In genomic region chr7:28870901-28871664, GRCm38 (mm10) we compare ENCODE assay signal across 31 mouse cellular contexts. TPM values are rescaled to one million over a fixed set of nuclear protein-coding genes. Genes with fewer than 3 reads are reported as not detected.
DNase-seq lines count a peak whose midpoint lies in the region; ATAC-seq lines count a peak whose summit lies in the region.
"Had no signal": no experiment of that assay in that cellular context is flagged by ENCODE, and none has a peak within 500 bp of the region (broad histone marks: within the 10 kb centered on the region; RNA-seq: fewer than 3 reads in every experiment).

No protein-coding gene starts in this region.

- H3K9ac ChIP-seq in hindbrain, embryonic 11.5 days (ENCODE audit: low read depth, low read length), result no peak overlapping the region
- H3K9ac ChIP-seq: hindbrain, embryonic 13.5 days; midbrain, embryonic 13.5 days; neural tube, embryonic 13.5 days had no signal

- no peaks in the 10 kb centered on the region for H3K4me1 ChIP-seq in hindbrain, embryonic 11.5 days (replicated peaks; ENCODE audit: control insufficient read depth, insufficient read depth, low read length)

- H3K9me3 ChIP-seq in hindbrain, embryonic 11.5 days (ENCODE audit: control insufficient read depth, low read length), result no peaks in the 10 kb centered on the region
- H3K9me3 ChIP-seq: hindbrain, embryonic 13.5 days; midbrain, embryonic 13.5 days; neural tube, embryonic 13.5 days had no signal

- H3K27ac ChIP-seq in hindbrain, embryonic 11.5 days (ENCODE audit: low read depth, low read length), result no peak overlapping the region
- H3K27ac ChIP-seq: gastrocnemius, adult 2 months; hindbrain, embryonic 13.5 days; kidney, postnatal 0 days; midbrain, embryonic 13.5 days; neural tube, embryonic 13.5 days had no signal

- H3K4me2 ChIP-seq in hindbrain, embryonic 11.5 days (replicated peaks; ENCODE audit: low read depth, low read length), result no peak overlapping the region
- H3K4me2 ChIP-seq: heart, embryonic 11.5 days; hindbrain, embryonic 13.5 days; midbrain, embryonic 13.5 days; neural tube, embryonic 13.5 days had no signal

- peak; percentile 65 for ATAC-seq in erythroid progenitor cell, adult 5-6 weeks (replicated peaks; ENCODE audit: low FRiP score, poor library complexity, severe bottlenecking)
- ATAC-seq in megakaryocyte progenitor cell, adult 5-6 weeks (replicated peaks; ENCODE audit: poor library complexity), result peak; percentile 79
- ATAC-seq in hindbrain, embryonic 11.5 days (ENCODE audit: low FRiP score), result no peak
- ATAC-seq: forebrain, embryonic 16.5 days; intestine, embryonic 16.5 days; lung, postnatal 0 days; midbrain, embryonic 13.5 days; Patski had no signal

- H3K36me3 ChIP-seq in hindbrain, embryonic 11.5 days (ENCODE audit: control insufficient read depth, insufficient read depth, low read length), result no peaks in the 10 kb centered on the region
- H3K36me3 ChIP-seq: hindbrain, embryonic 13.5 days; midbrain, embryonic 13.5 days; neural tube, embryonic 13.5 days had no signal

- WGBS in hindbrain, embryonic 11.5 days, result 91% methylated on average over 24 of the region's 24 CpGs

- no peak overlapping the region for H3K4me3 ChIP-seq in hindbrain, embryonic 11.5 days (ENCODE audit: low read depth, low read length)
- H3K4me3 ChIP-seq: gastrocnemius, adult 2 months; hindbrain, embryonic 13.5 days; midbrain, embryonic 13.5 days; neural tube, embryonic 13.5 days had no signal

- peak; percentile 46 for DNase-seq in lung, postnatal 36 days
- no peak for DNase-seq in lung, postnatal 4 days
- DNase-seq in testis, postnatal 14 days (ENCODE audit: low spot score), result peak; percentile 75
- DNase-seq in MN1 (ENCODE audit: low spot score), result no peak
- DNase-seq in hindbrain, embryonic 11.5 days (ENCODE audit: low spot score), result no peak
- no peak for DNase-seq in heart, adult 18-20 months
- DNase-seq: adrenal gland, postnatal 36 days; B cell, adult 2 months; cerebellum, adult 2 months; cerebellum, postnatal 36 days; gastrocnemius, adult 2 months; heart, postnatal 36 days; kidney, adult 8-10 months; kidney, postnatal 4 days; left cerebral cortex, postnatal 4 days; thymus, adult 2 months; thymus, postnatal 4 days had no signal

- H3K27me3 ChIP-seq in hindbrain, embryonic 11.5 days (ENCODE audit: control insufficient read depth, insufficient read depth, low read length), result no peaks in the 10 kb centered on the region
- H3K27me3 ChIP-seq: hindbrain, embryonic 13.5 days; midbrain, embryonic 13.5 days; neural tube, embryonic 13.5 days; Patski had no signal

RNA-seq across cellular contexts. Expression of gene Lgals7, which starts 7.4 kb away (rescaled TPM):
- total RNA-seq in erythroid progenitor cell, adult 5-6 weeks (2015; ENCODE audit: low replicate concordance), result not detected in 2 replicates
- not detected in 2 replicates for total RNA-seq in erythroid progenitor cell, adult 5-6 weeks (2017; ENCODE audit: low replicate concordance)
- 0.52 TPM in 1 of 2 replicates, not detected in the other for total RNA-seq in megakaryocyte progenitor cell, adult 5-6 weeks (2015)
- not detected in 2 replicates for total RNA-seq in megakaryocyte progenitor cell, adult 5-6 weeks (2017)
- 1.7 and 2.7 TPM in 2 replicates for polyA plus RNA-seq in hindbrain, embryonic 11.5 days (2014; fragmentation: Nextera tagmentation; extraction: Ambion mirVana)
- 1 to 10 TPM in 1 of 2 experiments, under 1 TPM in 1; 0.93 to 1.8 TPM for total RNA-seq in heart, adult 18-20 months (2021)
- total RNA-seq: gastrocnemius, adult 2 months; layer of hippocampus, adult 8-10 months; layer of hippocampus, postnatal 25 days; left cerebral cortex, adult 8-10 months had no signal
- polyA plus RNA-seq: cerebellum, adult 2 months had no signal

RNA-seq across cellular contexts. Expression of gene Capn12, which starts 10.1 kb away (rescaled TPM):
- total RNA-seq in erythroid progenitor cell, adult 5-6 weeks (2015; ENCODE audit: low replicate concordance), result not detected in 2 replicates
- total RNA-seq in erythroid progenitor cell, adult 5-6 weeks (2017; ENCODE audit: low replicate concordance), result 1.2 TPM in 1 of 2 replicates, not detected in the other
- not detected in 2 replicates for total RNA-seq in megakaryocyte progenitor cell, adult 5-6 weeks (2015)
- 0.24 TPM in 1 of 2 replicates, not detected in the other for total RNA-seq in megakaryocyte progenitor cell, adult 5-6 weeks (2017)
- polyA plus RNA-seq in hindbrain, embryonic 11.5 days (2014; fragmentation: Nextera tagmentation; extraction: Ambion mirVana), result 0.21 and 0.29 TPM in 2 replicates
- total RNA-seq in heart, adult 18-20 months (2021), result under 1 TPM; 0.31 to 0.35 TPM

RNA-seq across cellular contexts. Expression of gene Lgals4, which starts 37.4 kb away (rescaled TPM):
- not detected in 2 replicates for total RNA-seq in erythroid progenitor cell, adult 5-6 weeks (2015; ENCODE audit: low replicate concordance)
- 0.91 and 1.5 TPM in 2 replicates for total RNA-seq in erythroid progenitor cell, adult 5-6 weeks (2017; ENCODE audit: low replicate concordance)
- 16.1 and 22.9 TPM in 2 replicates for total RNA-seq in megakaryocyte progenitor cell, adult 5-6 weeks (2015)
- 4.3 and 7.0 TPM in 2 replicates for total RNA-seq in megakaryocyte progenitor cell, adult 5-6 weeks (2017)
- 2.1 and 2.5 TPM in 2 replicates for polyA plus RNA-seq in hindbrain, embryonic 11.5 days (2014; fragmentation: Nextera tagmentation; extraction: Ambion mirVana)
- total RNA-seq in heart, adult 18-20 months (2021), result 10 to 100 TPM in 1 of 2 experiments, 1 to 10 TPM in 1; 9.6 to 18.7 TPM

RNA-seq across cellular contexts. Expression of gene Ech1, which starts 46.1 kb away (rescaled TPM):
- 34.2 and 61.2 TPM in 2 replicates for total RNA-seq in erythroid progenitor cell, adult 5-6 weeks (2015; ENCODE audit: low replicate concordance)
- 10.6 and 14.1 TPM in 2 replicates for total RNA-seq in erythroid progenitor cell, adult 5-6 weeks (2017; ENCODE audit: low replicate concordance)
- total RNA-seq in megakaryocyte progenitor cell, adult 5-6 weeks (2015), result 139 and 180 TPM in 2 replicates
- total RNA-seq in megakaryocyte progenitor cell, adult 5-6 weeks (2017), result 93.3 and 110 TPM in 2 replicates
- 83.8 and 84.2 TPM in 2 replicates for polyA plus RNA-seq in hindbrain, embryonic 11.5 days (2014; fragmentation: Nextera tagmentation; extraction: Ambion mirVana)
- total RNA-seq in heart, adult 18-20 months (2021), result 1,000 to 10,000 TPM; 1,960 to 1,989 TPM

Comparison
In these comparisons a context has a peak if more than half of its experiments do, and no peak if none do; other contexts are left out.
1. DNase-seq: peak in lung, postnatal 36 days (single experiment) and testis, postnatal 14 days (single experiment); none in lung, postnatal 4 days (0 of 2), MN1 (single experiment), hindbrain, embryonic 11.5 days (single experiment) and heart, adult 18-20 months (0 of 2).